Mouse (Mus musculus): Measurements from ENCODE around the gene Gtf2e1. TPM values are rescaled to one million over a fixed set of nuclear protein-coding genes. Genes with fewer than 3 reads are reported as not detected.

The Gtf2e1 gene
- total RNA-seq, 1 experiment from 2014 or later, result 31.3 TPM

Other genes with a start within 250 kb of the Gtf2e1 start
- gene Stxbp5l, start 154.8 kb downstream of the Gtf2e1 start, total RNA-seq (2017), result not detected in 2 replicates
- gene Rabl3, start 96 bp upstream of the Gtf2e1 start, total RNA-seq (2017), result 6.8 and 12.0 TPM in 2 replicates
- gene Hgd, start 40.4 kb upstream of the Gtf2e1 start, total RNA-seq (2017), result not detected in 2 replicates
- gene Ndufb4, start 114.7 kb upstream of the Gtf2e1 start, total RNA-seq (2017), result 16.8 and 24.1 TPM in 2 replicates
- gene Fstl1, start 237.1 kb upstream of the Gtf2e1 start, total RNA-seq (2017), result 8.1 and 10.7 TPM in 2 replicates